Mouse (Mus musculus): Measurements from ENCODE around the gene Tiam1. TPM values are rescaled to one million over a fixed set of nuclear protein-coding genes. Genes with fewer than 3 reads are reported as not detected.

The Tiam1 gene
- polyA plus RNA-seq, 1 experiment from 2014 or later: 18.5 TPM

DNA sequence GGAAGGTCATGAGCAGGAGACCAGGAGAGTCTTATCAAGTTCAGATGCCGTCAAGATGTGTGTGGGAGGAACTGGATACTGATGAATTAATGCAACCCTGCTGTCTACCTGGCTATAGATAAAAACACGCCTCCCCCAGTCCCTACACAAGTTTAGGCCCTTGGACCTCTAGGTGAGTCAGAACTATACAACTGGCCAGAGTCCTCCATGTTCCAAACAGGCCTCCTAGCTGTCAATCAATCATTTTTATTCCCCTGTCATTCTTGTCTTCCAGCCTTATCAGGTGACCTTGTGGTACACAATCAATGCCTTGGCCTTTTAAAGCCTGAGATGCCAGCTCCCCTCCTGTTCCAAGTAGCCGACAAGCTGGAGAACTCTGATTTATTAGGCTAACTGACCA lies 363.9 kb downstream of the Tiam1 start:
- no peaks in the 10 kb centered on the region for H3K4me1 ChIP-seq (ENCODE audit: insufficient read depth)
- H3K9ac ChIP-seq: no peak overlapping the region
- no peak for TF ChIP-seq CTCF (IDR thresholded peaks at IDR 0.05; ENCODE audit: low read depth)
- H3K4me3 ChIP-seq (ENCODE audit: low read depth, low read length): no peak overlapping the region
- DNase-seq (no peak), ATAC-seq (ENCODE audit: insufficient read depth) (no peak)
- H3K4me2 ChIP-seq: no peak overlapping the region
- H3K36me3 ChIP-seq (ENCODE audit: insufficient read depth): no peaks in the 10 kb centered on the region
- H3K9me3 ChIP-seq (ENCODE audit: low read depth, low read length): no peaks in the 10 kb centered on the region
- 76% methylated on average over 3 of the region's 3 CpGs for WGBS
- no peaks in the 10 kb centered on the region for H3K27me3 ChIP-seq (ENCODE audit: insufficient read depth, low read length)
- H3K27ac ChIP-seq (ENCODE audit: low read depth): no peak overlapping the region

DNA sequence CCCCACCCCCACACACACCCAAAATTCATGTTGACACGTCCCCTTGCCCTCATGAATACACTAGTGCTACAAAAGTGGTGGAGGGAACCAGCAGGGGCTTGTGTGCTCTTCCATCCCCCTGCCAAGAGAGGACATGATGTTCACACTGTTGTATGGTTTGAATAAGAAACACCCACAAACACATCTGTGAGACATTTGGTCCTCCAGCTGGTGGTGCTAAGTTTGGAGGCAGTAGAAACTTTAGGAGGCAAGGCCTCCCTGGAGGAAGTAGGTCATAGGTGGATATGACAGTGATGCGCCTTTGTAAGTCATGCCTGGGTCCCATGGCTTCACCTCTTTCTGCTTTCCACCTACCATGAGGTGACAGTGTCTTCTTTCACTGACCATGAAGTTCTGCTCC lies 366.1 kb downstream of the Tiam1 start:
- H3K9ac ChIP-seq: no peak overlapping the region
- DNase-seq: no peak
- no peak for TF ChIP-seq CTCF (IDR thresholded peaks at IDR 0.05; ENCODE audit: low read depth)
- H3K27ac ChIP-seq (ENCODE audit: low read depth): no peak overlapping the region
- no peaks in the 10 kb centered on the region for H3K9me3 ChIP-seq (ENCODE audit: low read depth, low read length)
- no peaks in the 10 kb centered on the region for H3K4me1 ChIP-seq (ENCODE audit: insufficient read depth)
- no peak overlapping the region for H3K4me3 ChIP-seq (ENCODE audit: low read depth, low read length)
- ATAC-seq (ENCODE audit: insufficient read depth): no peak
- WGBS: 76% methylated on average over 2 of the region's 2 CpGs
- no peaks in the 10 kb centered on the region for H3K36me3 ChIP-seq (ENCODE audit: insufficient read depth)
- no peak overlapping the region for H3K4me2 ChIP-seq
- H3K27me3 ChIP-seq (ENCODE audit: insufficient read depth, low read length): no peaks in the 10 kb centered on the region

DNA sequence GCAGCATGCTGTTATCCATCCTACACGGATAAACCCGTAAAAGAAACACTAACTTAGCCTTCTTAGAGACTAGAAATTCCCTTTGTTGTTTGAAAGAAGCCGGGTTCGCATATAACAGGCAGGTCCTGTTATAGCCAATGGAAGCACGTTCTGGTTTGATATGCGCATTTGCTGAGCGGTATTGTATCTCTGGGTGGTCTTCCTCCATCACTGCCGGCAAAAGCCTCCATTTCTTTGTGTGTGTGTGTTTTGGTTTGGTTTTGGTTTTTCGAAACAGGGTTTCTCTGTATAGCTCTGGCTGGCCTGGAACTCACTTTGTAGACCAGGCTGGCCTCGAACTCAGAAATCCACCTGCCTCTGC lies 369.0 kb downstream of the Tiam1 start:
- H3K27ac ChIP-seq (ENCODE audit: low read depth): no peak overlapping the region
- H3K4me2 ChIP-seq: peak overlapping the region; percentile 75
- H3K4me1 ChIP-seq (ENCODE audit: insufficient read depth): no peaks in the 10 kb centered on the region
- H3K9ac ChIP-seq: no peak overlapping the region
- no peaks in the 10 kb centered on the region for H3K27me3 ChIP-seq (ENCODE audit: insufficient read depth, low read length)
- WGBS: 32% methylated on average over 10 of the region's 10 CpGs
- peak overlapping the region; percentile 35 for H3K4me3 ChIP-seq (ENCODE audit: low read depth, low read length)
- no peak for TF ChIP-seq CTCF (IDR thresholded peaks at IDR 0.05; ENCODE audit: low read depth)
- no peak for DNase-seq
- H3K9me3 ChIP-seq (ENCODE audit: low read depth, low read length): peaks cover 7% of the 10 kb centered on the region
- H3K36me3 ChIP-seq (ENCODE audit: insufficient read depth): no peaks in the 10 kb centered on the region
- no peak for ATAC-seq (ENCODE audit: insufficient read depth)

GRCm38 (mm10) chr16:89773657-89774552 lies 369.7 kb downstream of the Tiam1 start:
- TF ChIP-seq CTCF (IDR thresholded peaks at IDR 0.05; ENCODE audit: low read depth): peak; percentile 93
- peaks cover 7% of the 10 kb centered on the region for H3K9me3 ChIP-seq (ENCODE audit: low read depth, low read length)
- H3K4me2 ChIP-seq: peak overlapping the region; percentile 75
- H3K27me3 ChIP-seq (ENCODE audit: insufficient read depth, low read length): no peaks in the 10 kb centered on the region
- H3K4me3 ChIP-seq (ENCODE audit: low read depth, low read length): peak overlapping the region; percentile 35
- DNase-seq (peak; percentile 95), ATAC-seq (ENCODE audit: insufficient read depth) (peak; percentile 86)
- H3K4me1 ChIP-seq (ENCODE audit: insufficient read depth): no peaks in the 10 kb centered on the region
- H3K36me3 ChIP-seq (ENCODE audit: insufficient read depth): no peaks in the 10 kb centered on the region
- WGBS: 10% methylated on average over 30 of the region's 30 CpGs
- no peak overlapping the region for H3K27ac ChIP-seq (ENCODE audit: low read depth)
- 0 out of 2 replicates have a peak overlapping the region, but pooled peaks have one; percentile 15 for H3K9ac ChIP-seq

DNA sequence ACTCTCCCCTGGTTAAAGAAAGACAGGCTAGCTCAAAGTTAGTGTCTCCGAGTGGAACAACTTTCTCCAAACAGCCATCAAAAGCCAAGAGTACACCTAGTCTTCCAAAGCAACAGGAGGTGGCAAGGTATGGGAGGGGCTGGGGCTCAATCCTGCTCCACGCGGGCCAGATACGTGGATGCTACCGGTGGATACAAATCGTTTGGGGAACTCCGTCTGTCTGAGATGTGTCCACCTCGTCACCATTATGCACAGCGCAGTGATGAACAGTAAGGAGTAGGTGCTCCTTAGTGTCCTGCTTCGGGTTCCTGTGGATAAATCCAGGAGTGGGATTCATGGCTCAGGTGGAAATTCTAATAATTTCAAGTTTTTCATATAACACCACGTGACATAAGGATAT lies 377.6 kb downstream of the Tiam1 start:
- Histone ChIP-seq H3K9me3 (ENCODE audit: low read depth, low read length) (peaks cover 7% of the 10 kb centered on the region), H3K27ac (ENCODE audit: low read depth) (no peak overlapping the region), H3K4me1 (ENCODE audit: insufficient read depth) (no peaks in the 10 kb centered on the region), H3K4me2 (no peak overlapping the region), H3K4me3 (ENCODE audit: low read depth, low read length) (no peak overlapping the region), H3K27me3 (ENCODE audit: insufficient read depth, low read length) (no peaks in the 10 kb centered on the region), H3K9ac (no peak overlapping the region), H3K36me3 (ENCODE audit: insufficient read depth) (no peaks in the 10 kb centered on the region)
- ATAC-seq (ENCODE audit: insufficient read depth) (no peak), DNase-seq (no peak)
- no peak for TF ChIP-seq CTCF (IDR thresholded peaks at IDR 0.05; ENCODE audit: low read depth)
- 82% methylated on average over 11 of the region's 11 CpGs for WGBS

DNA sequence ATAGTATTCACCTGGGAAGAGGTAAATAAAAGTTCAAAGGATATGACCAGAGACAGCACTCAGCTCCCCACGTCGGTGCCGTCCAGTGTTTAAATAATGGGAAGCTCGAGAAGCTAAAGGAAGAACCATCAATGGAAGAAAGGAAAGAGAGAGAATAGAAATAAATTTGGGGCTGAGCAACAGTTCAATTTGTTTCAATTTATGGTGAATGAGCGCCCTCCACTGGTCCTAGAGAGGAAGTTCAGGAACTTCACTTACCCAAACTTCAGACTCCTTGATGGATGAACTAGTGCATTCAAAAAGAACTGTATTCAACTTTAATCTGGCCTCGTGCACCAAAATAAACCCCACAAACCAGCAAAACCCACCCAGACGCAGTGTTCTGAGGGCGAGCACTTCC lies 378.1 kb downstream of the Tiam1 start:
- H3K27ac ChIP-seq (ENCODE audit: low read depth): no peak overlapping the region
- H3K4me1 ChIP-seq (ENCODE audit: insufficient read depth): no peaks in the 10 kb centered on the region
- no peaks in the 10 kb centered on the region for H3K36me3 ChIP-seq (ENCODE audit: insufficient read depth)
- H3K9me3 ChIP-seq (ENCODE audit: low read depth, low read length): peaks cover 7% of the 10 kb centered on the region
- H3K9ac ChIP-seq: no peak overlapping the region
- H3K4me3 ChIP-seq (ENCODE audit: low read depth, low read length): no peak overlapping the region
- WGBS: 7% methylated on average over 8 of the region's 8 CpGs
- peak; percentile 73 for TF ChIP-seq CTCF (IDR thresholded peaks at IDR 0.05; ENCODE audit: low read depth)
- H3K27me3 ChIP-seq (ENCODE audit: insufficient read depth, low read length): no peaks in the 10 kb centered on the region
- ATAC-seq (ENCODE audit: insufficient read depth) (no peak), DNase-seq (peak; percentile 76)
- no peak overlapping the region for H3K4me2 ChIP-seq

DNA sequence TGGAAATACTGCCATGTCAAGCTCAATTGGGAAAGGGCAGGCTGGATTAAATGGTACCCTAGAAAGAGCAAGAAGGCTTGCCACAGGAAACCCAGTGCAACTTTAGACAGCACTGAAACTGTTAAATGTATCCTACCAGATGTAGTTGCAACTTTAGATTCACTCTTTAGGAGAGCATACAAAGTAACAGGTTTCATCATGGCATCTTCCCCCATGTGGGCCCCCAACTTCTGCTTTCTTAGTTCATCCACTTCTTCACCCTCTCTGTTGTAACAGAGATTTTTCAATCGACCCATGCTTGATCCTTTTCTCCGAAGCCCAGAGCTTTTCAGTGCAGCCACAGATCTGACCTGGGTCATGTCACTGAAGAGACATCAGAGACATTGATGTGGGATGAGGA lies 379.8 kb downstream of the Tiam1 start:
- Histone ChIP-seq H3K9me3 (ENCODE audit: low read depth, low read length) (peaks cover 4% of the 10 kb centered on the region; the same call in 1 of the 2 replicates), H3K4me1 (ENCODE audit: insufficient read depth) (no peaks in the 10 kb centered on the region), H3K27ac (ENCODE audit: low read depth) (no peak overlapping the region), H3K4me2 (no peak overlapping the region), H3K9ac (no peak overlapping the region), H3K27me3 (ENCODE audit: insufficient read depth, low read length) (no peaks in the 10 kb centered on the region), H3K4me3 (ENCODE audit: low read depth, low read length) (no peak overlapping the region), H3K36me3 (ENCODE audit: insufficient read depth) (no peaks in the 10 kb centered on the region)
- no peak for TF ChIP-seq CTCF (IDR thresholded peaks at IDR 0.05; ENCODE audit: low read depth)
- no peak for DNase-seq
- WGBS: 70% methylated on average over 2 of the region's 2 CpGs
- ATAC-seq (ENCODE audit: insufficient read depth): no peak

Measured in lung, embryonic 14.5 days (tissue).